Mouse (Mus musculus) erythroblast, embryonic 14.5 days (primary cell): ENCODE data around the gene Gstm4.
"Not testable (repeated sequence)": the region's sequence is repeated elsewhere in the genome, so short reads cannot be mapped to it uniquely, and the experiment has no call there.

Source experiments
- GATA1 ChIP-seq: IDR thresholded peaks from 2 replicates; pipeline ENCODE4 v1.6.1; 2012; ENCODE audit warnings: low read length, inconsistent platforms, mixed read lengths
- TAL1 ChIP-seq: IDR thresholded peaks from 3 replicates; pipeline ENCODE4 v1.6.1; 2012; ENCODE audit warnings: low read length, inconsistent platforms, mixed read lengths

DNA sequence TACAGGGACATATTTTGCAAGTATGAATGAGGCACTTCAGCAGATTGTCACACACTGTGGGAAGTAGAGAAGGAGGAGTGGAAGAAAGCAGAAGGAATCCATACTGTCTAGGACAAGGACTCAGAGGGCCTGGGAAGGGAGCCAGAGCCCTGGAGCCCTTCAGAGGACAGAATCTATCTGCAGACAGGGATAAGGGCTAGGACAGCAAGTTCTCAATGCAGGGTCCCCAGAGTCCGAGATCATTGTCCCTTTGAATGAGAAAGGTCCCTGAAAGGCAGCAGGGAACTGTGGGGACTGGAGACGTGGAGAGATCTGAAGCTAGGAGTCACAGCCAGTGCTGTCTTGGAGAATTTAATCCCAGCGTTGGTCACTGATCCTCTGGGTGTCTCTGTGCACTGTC is 25.5 kb downstream of the Gstm4 start:
- not testable (repeated sequence) for TF ChIP-seq GATA1, TAL1
